Mouse (Mus musculus): Measurements from ENCODE around the gene Vrk1. TPM values are rescaled to one million over a fixed set of nuclear protein-coding genes. Genes with fewer than 3 reads are reported as not detected.

Gene Vrk1
- polyA plus RNA-seq, 1 experiment: 65.8 TPM

- 34% methylated on average over 16 of the region's 16 CpGs for WGBS
- Histone ChIP-seq H3K27ac (ENCODE audit: control insufficient read depth, insufficient read depth, low read depth, low read length, poor library complexity) (peak overlapping the region; percentile 59; the same call in 1 of the 2 replicates), H3K4me3 (replicated peaks; ENCODE audit: control insufficient read depth, low read depth, low read length) (no peak overlapping the region), H3K4me1 (ENCODE audit: control insufficient read depth, insufficient read depth, low read length) (peaks cover 8% of the 10 kb centered on the region)
- TF ChIP-seq CTCF (IDR thresholded peaks at IDR 0.05; ENCODE audit: control insufficient read depth, insufficient read depth, low read length) (no peak), POLR2A (IDR thresholded peaks at IDR 0.05; ENCODE audit: borderline replicate concordance, control insufficient read depth, low read depth, low read length) (no peak)
These were observed 16.5 kb downstream of the Vrk1 start for GRCm38 (mm10) chr12:106026385-106027134.

GRCm38 (mm10) chr12:106027372-106027771 is 17.3 kb downstream of the Vrk1 start:
- H3K4me3 ChIP-seq (replicated peaks; ENCODE audit: control insufficient read depth, low read depth, low read length): no peak overlapping the region
- H3K4me1 ChIP-seq (ENCODE audit: control insufficient read depth, insufficient read depth, low read length): peaks cover 11% of the 10 kb centered on the region
- H3K27ac ChIP-seq (ENCODE audit: control insufficient read depth, insufficient read depth, low read depth, low read length, poor library complexity): peak overlapping the region; percentile 50; the same call in 1 of the 2 replicates
- TF ChIP-seq POLR2A (IDR thresholded peaks at IDR 0.05; ENCODE audit: borderline replicate concordance, control insufficient read depth, low read depth, low read length) (no peak), CTCF (IDR thresholded peaks at IDR 0.05; ENCODE audit: control insufficient read depth, insufficient read depth, low read length) (no peak)
- 45% methylated on average over 5 of the region's 5 CpGs for WGBS

GRCm38 (mm10) chr12:106029582-106029981 is 19.6 kb downstream of the Vrk1 start:
- Histone ChIP-seq H3K4me3 (replicated peaks; ENCODE audit: control insufficient read depth, low read depth, low read length) (no peak overlapping the region), H3K27ac (ENCODE audit: control insufficient read depth, insufficient read depth, low read depth, low read length, poor library complexity) (peak overlapping the region; percentile 81), H3K4me1 (ENCODE audit: control insufficient read depth, insufficient read depth, low read length) (peaks cover 15% of the 10 kb centered on the region)
- TF ChIP-seq POLR2A (IDR thresholded peaks at IDR 0.05; ENCODE audit: borderline replicate concordance, control insufficient read depth, low read depth, low read length): no peak
- no peak for TF ChIP-seq CTCF (IDR thresholded peaks at IDR 0.05; ENCODE audit: control insufficient read depth, insufficient read depth, low read length)
- WGBS: 51% methylated on average over 2 of the region's 2 CpGs

GRCm38 (mm10) chr12:106030146-106030745 is 20.2 kb downstream of the Vrk1 start:
- no peak for TF ChIP-seq POLR2A (IDR thresholded peaks at IDR 0.05; ENCODE audit: borderline replicate concordance, control insufficient read depth, low read depth, low read length)
- no peak for TF ChIP-seq CTCF (IDR thresholded peaks at IDR 0.05; ENCODE audit: control insufficient read depth, insufficient read depth, low read length)
- peak overlapping the region; percentile 38 for H3K4me3 ChIP-seq (replicated peaks; ENCODE audit: control insufficient read depth, low read depth, low read length)
- peak overlapping the region; percentile 81 for H3K27ac ChIP-seq (ENCODE audit: control insufficient read depth, insufficient read depth, low read depth, low read length, poor library complexity)
- 32% methylated on average over 7 of the region's 7 CpGs for WGBS
- H3K4me1 ChIP-seq (ENCODE audit: control insufficient read depth, insufficient read depth, low read length): peaks cover 17% of the 10 kb centered on the region

GRCm38 (mm10) chr12:106030796-106031195 is 20.8 kb downstream of the Vrk1 start:
- H3K27ac ChIP-seq (ENCODE audit: control insufficient read depth, insufficient read depth, low read depth, low read length, poor library complexity): peak overlapping the region; percentile 54; the same call in 1 of the 2 replicates
- WGBS: 50% methylated on average over 7 of the region's 7 CpGs
- TF ChIP-seq POLR2A (IDR thresholded peaks at IDR 0.05; ENCODE audit: borderline replicate concordance, control insufficient read depth, low read depth, low read length) (no peak), CTCF (IDR thresholded peaks at IDR 0.05; ENCODE audit: control insufficient read depth, insufficient read depth, low read length) (no peak)
- peak overlapping the region; percentile 1 for H3K4me3 ChIP-seq (replicated peaks; ENCODE audit: control insufficient read depth, low read depth, low read length)
- peaks cover 15% of the 10 kb centered on the region for H3K4me1 ChIP-seq (ENCODE audit: control insufficient read depth, insufficient read depth, low read length)

GRCm38 (mm10) chr12:106031916-106032315 is 21.9 kb downstream of the Vrk1 start:
- WGBS: 35% methylated on average over 9 of the region's 9 CpGs

GRCm38 (mm10) chr12:106032361-106032760 is 22.3 kb downstream of the Vrk1 start:
- H3K27ac ChIP-seq (ENCODE audit: control insufficient read depth, insufficient read depth, low read depth, low read length, poor library complexity): peak overlapping the region; percentile 86
- 77% methylated on average over 12 of the region's 12 CpGs for WGBS
- TF ChIP-seq POLR2A (IDR thresholded peaks at IDR 0.05; ENCODE audit: borderline replicate concordance, control insufficient read depth, low read depth, low read length): no peak
- no peak for TF ChIP-seq CTCF (IDR thresholded peaks at IDR 0.05; ENCODE audit: control insufficient read depth, insufficient read depth, low read length)
- H3K4me1 ChIP-seq (ENCODE audit: control insufficient read depth, insufficient read depth, low read length): peaks cover 12% of the 10 kb centered on the region
- H3K4me3 ChIP-seq (replicated peaks; ENCODE audit: control insufficient read depth, low read depth, low read length): no peak overlapping the region

More at GRCm38 (mm10) chr12:106031916-106032315, 21.9 kb downstream of the Vrk1 start:
- Histone ChIP-seq H3K4me3 (replicated peaks; ENCODE audit: control insufficient read depth, low read depth, low read length) (no peak overlapping the region), H3K27ac (ENCODE audit: control insufficient read depth, insufficient read depth, low read depth, low read length, poor library complexity) (peak overlapping the region; percentile 86), H3K4me1 (ENCODE audit: control insufficient read depth, insufficient read depth, low read length) (peaks cover 12% of the 10 kb centered on the region)
- TF ChIP-seq CTCF (IDR thresholded peaks at IDR 0.05; ENCODE audit: control insufficient read depth, insufficient read depth, low read length): no peak
- TF ChIP-seq POLR2A (IDR thresholded peaks at IDR 0.05; ENCODE audit: borderline replicate concordance, control insufficient read depth, low read depth, low read length): no peak

GRCm38 (mm10) chr12:106034267-106034666 is 24.2 kb downstream of the Vrk1 start:
- 10% methylated on average over 7 of the region's 7 CpGs for WGBS

More at GRCm38 (mm10) chr12:106034267-106034666, 24.2 kb downstream of the Vrk1 start:
- TF ChIP-seq POLR2A (IDR thresholded peaks at IDR 0.05; ENCODE audit: borderline replicate concordance, control insufficient read depth, low read depth, low read length) (no peak), CTCF (IDR thresholded peaks at IDR 0.05; ENCODE audit: control insufficient read depth, insufficient read depth, low read length) (no peak)
- Histone ChIP-seq H3K4me1 (ENCODE audit: control insufficient read depth, insufficient read depth, low read length) (peaks cover 12% of the 10 kb centered on the region), H3K4me3 (replicated peaks; ENCODE audit: control insufficient read depth, low read depth, low read length) (no peak overlapping the region), H3K27ac (ENCODE audit: control insufficient read depth, insufficient read depth, low read depth, low read length, poor library complexity) (no peak overlapping the region; the same call in 1 of the 2 replicates)

All from bone marrow, adult 2 months (tissue).